Mouse (Mus musculus) heart, adult 2 months (tissue): Measurements from ENCODE around the gene Lpcat1.

ENCODE experiments used
- CTCF ChIP-seq: fragments of 200-600 bp; IDR thresholded peaks from 2 replicates; pipeline ENCODE4 v1.8.1; 2022; ENCODE audit warnings: antibody characterized with exemption, mild to moderate bottlenecking, moderate library complexity
- EP300 ChIP-seq: fragments of 200-500 bp; IDR thresholded peaks from 2 replicates; pipeline ENCODE4 v1.6.1; 2011; ENCODE audit warnings: low read depth, low read length, control low read depth; ENCODE audit not compliant: insufficient read depth
- POLR2A ChIP-seq: fragments of 200-500 bp; IDR thresholded peaks from 2 replicates; pipeline ENCODE4 v1.6.1; 2011; ENCODE audit warnings: mild to moderate bottlenecking, low read depth, low read length, control low read depth; ENCODE audit not compliant: insufficient read depth

- TF ChIP-seq CTCF: no peak
- TF ChIP-seq POLR2A: no peak
- TF ChIP-seq EP300: no peak
These were observed 5.4 kb upstream of the Lpcat1 start for GRCm38 (mm10) chr13:73461551-73461950.
